Mouse (Mus musculus) testis, adult 2 months (tissue): ENCODE measurements around the gene Il2rb. TPM values are rescaled to one million over a fixed set of nuclear protein-coding genes. Genes with fewer than 3 reads are reported as not detected.

Experiments
- H3K27ac ChIP-seq: fragments of 200-500 bp; 2 replicates; pipeline ENCODE4 v1.5.1; 2012; ENCODE audit warnings: low read depth, low read length; ENCODE audit not compliant: control insufficient read depth, insufficient read depth
- H3K27me3 ChIP-seq: fragments of 200-500 bp; 2 replicates; pipeline ENCODE4 v1.6.1; 2012; ENCODE audit warnings: mild to moderate bottlenecking, low read length, moderate library complexity; ENCODE audit not compliant: control insufficient read depth, insufficient read depth
- H3K36me3 ChIP-seq: fragments of 200-500 bp; 2 replicates; pipeline ENCODE4 v1.6.1; 2012; ENCODE audit warnings: mild to moderate bottlenecking, low read length; ENCODE audit not compliant: control insufficient read depth, insufficient read depth
- H3K4me1 ChIP-seq: fragments of 200-500 bp; 2 replicates; pipeline ENCODE4 v1.6.1; 2012; ENCODE audit warnings: low read length; ENCODE audit not compliant: control insufficient read depth, insufficient read depth
- H3K4me3 ChIP-seq: fragments of 200-500 bp; 2 replicates; pipeline ENCODE4 v1.5.1; 2012; ENCODE audit warnings: low read depth, mild to moderate bottlenecking, low read length, moderate library complexity, mixed read lengths; ENCODE audit not compliant: control insufficient read depth
- CTCF ChIP-seq: fragments of 200-500 bp; IDR thresholded peaks from 2 replicates; pipeline ENCODE4 v1.5.1; 2012; ENCODE audit warnings: low read depth, mild to moderate bottlenecking, inconsistent platforms, low read length, moderate library complexity; ENCODE audit not compliant: control insufficient read depth, insufficient read depth, insufficient replicate concordance
- POLR2A ChIP-seq: fragments of 200-500 bp; IDR thresholded peaks from 2 replicates; pipeline ENCODE4 v1.6.1; 2012; ENCODE audit warnings: low read depth, mild to moderate bottlenecking, inconsistent platforms, low read length, moderate library complexity; ENCODE audit not compliant: control insufficient read depth
- polyA plus RNA-seq: library from polyadenylated mRNA; depleted of rRNA; stranded (reverse); fragments of >200 nt; gene quantifications from 2 replicates; pipeline ENCODE4 v1.2.3, GENCODE M21; 2012; rRNA removed

Gene Il2rb
- polyA plus RNA-seq, result 0.47 and 0.59 TPM in 2 replicates

DNA sequence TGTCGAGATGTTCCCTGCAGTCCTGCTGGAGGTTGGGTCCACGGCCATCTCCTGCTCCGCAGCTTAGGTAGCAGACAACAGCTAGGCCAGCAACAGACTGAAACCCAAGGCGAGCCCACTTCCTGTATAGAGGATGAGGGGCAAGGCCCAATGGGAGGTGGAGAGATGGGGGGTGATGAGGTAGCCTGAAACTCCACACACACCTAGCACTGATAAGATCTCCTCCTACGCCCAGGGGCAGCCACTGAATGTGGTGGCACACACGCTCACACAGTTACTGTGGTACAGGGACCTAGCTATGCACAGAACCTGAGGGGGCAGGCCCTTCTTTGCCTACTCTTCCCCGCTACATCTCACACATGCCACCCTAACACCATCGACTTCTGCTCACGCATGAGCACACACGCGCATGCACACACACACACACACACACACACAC, at the start of gene Il2rb:
Il2rb (minus strand) TSS at position 304 of the 439 bp plus-strand sequence.
- no peaks in the 10 kb centered on the region for H3K4me1 ChIP-seq
- no peak within 1 kb of the TSS for H3K27ac ChIP-seq
- no peaks in the 10 kb centered on the region for H3K27me3 ChIP-seq
- TF ChIP-seq CTCF (no peak), POLR2A (no peak)
- H3K36me3 ChIP-seq, result no peaks in the 10 kb centered on the region
- no peak within 1 kb of the TSS for H3K4me3 ChIP-seq

DNA sequence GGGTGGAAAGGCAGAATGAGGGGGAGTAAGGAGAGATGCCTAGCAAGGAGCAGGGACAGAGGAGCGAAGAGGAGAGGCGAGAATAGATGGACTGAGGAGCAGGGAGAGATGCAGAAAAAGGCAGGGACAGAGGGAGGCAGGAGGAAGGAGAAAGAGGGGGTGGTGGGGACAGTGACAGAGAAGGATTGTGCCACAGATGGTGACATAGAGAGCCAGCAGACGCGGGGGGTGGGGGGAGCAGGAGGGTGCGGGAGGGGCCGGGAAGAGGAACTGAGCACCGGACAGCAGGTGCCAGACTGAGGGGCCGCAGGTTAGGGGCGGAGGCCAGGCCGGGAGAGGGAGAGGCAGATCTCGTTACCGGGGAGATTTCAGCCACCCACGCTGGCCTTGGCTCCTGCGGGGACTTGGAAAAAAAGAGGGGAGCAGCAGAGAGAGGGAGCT, 49.5 kb upstream of the Il2rb start, which contains the start of gene Sstr3:
Sstr3 (minus strand) TSS at position 125 of the 441 bp plus-strand sequence.
- TF ChIP-seq CTCF, result no peak
- no peak for TF ChIP-seq POLR2A
- H3K4me1 ChIP-seq, result peaks cover 10% of the 10 kb centered on the region
- no peaks in the 10 kb centered on the region for H3K27me3 ChIP-seq
- no peak within 1 kb of the TSS for H3K27ac ChIP-seq
- no peak within 1 kb of the TSS for H3K4me3 ChIP-seq
- no peaks in the 10 kb centered on the region for H3K36me3 ChIP-seq

DNA sequence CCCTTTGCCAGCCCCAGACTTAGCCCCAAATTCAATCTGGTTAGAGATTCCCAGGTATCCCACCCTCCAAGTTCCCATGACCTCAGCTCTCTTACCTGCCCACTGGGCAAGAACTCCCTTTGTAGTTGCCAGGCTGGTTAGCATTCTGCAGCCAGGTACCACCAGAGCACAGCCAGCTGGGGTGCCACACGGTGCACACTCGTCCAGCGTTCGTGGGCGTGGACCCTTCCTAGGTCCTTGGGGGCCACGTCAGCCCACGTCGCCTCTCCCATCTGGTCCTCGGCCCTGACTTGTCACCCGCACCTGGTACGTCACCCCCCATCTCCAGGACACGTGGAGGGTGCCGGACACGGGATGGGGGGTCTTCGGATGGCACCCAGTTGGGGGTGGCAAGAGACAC, 49.0 kb upstream of the Il2rb start:
- no peak for TF ChIP-seq POLR2A
- TF ChIP-seq CTCF, result no peak
- no peak overlapping the region for H3K27ac ChIP-seq
- H3K4me1 ChIP-seq, result peaks cover 10% of the 10 kb centered on the region
- no peaks in the 10 kb centered on the region for H3K27me3 ChIP-seq
- no peaks in the 10 kb centered on the region for H3K36me3 ChIP-seq
- no peak overlapping the region for H3K4me3 ChIP-seq

- Histone ChIP-seq H3K27ac (no peak overlapping the region), H3K4me3 (no peak overlapping the region), H3K36me3 (no peaks in the 10 kb centered on the region), H3K4me1 (peaks cover 3% of the 10 kb centered on the region), H3K27me3 (no peaks in the 10 kb centered on the region)
- no peak for TF ChIP-seq POLR2A
- TF ChIP-seq CTCF, result no peak
Measured at GRCm38 (mm10) chr15:78542767-78543303, 47.8 kb upstream of the Il2rb start.

- Histone ChIP-seq H3K36me3 (no peaks in the 10 kb centered on the region), H3K27ac (no peak overlapping the region), H3K4me1 (no peaks in the 10 kb centered on the region; the same call in 1 of the 2 replicates), H3K27me3 (no peaks in the 10 kb centered on the region), H3K4me3 (no peak overlapping the region)
- TF ChIP-seq POLR2A, result no peak
- TF ChIP-seq CTCF, result no peak
Measured at GRCm38 (mm10) chr15:78542098-78542766, 47.2 kb upstream of the Il2rb start.

GRCm38 (mm10) chr15:78541606-78542005, 46.5 kb upstream of the Il2rb start:
- no peaks in the 10 kb centered on the region for H3K27me3 ChIP-seq
- TF ChIP-seq POLR2A (no peak), CTCF (no peak)
- H3K27ac ChIP-seq, result no peak overlapping the region
- H3K4me1 ChIP-seq, result no peaks in the 10 kb centered on the region; the same call in 1 of the 2 replicates
- H3K4me3 ChIP-seq, result no peak overlapping the region
- no peaks in the 10 kb centered on the region for H3K36me3 ChIP-seq

GRCm38 (mm10) chr15:78541036-78541435, 46.0 kb upstream of the Il2rb start:
- Histone ChIP-seq H3K27ac (no peak overlapping the region), H3K4me3 (no peak overlapping the region), H3K4me1 (no peaks in the 10 kb centered on the region; the same call in 1 of the 2 replicates), H3K27me3 (no peaks in the 10 kb centered on the region), H3K36me3 (no peaks in the 10 kb centered on the region)
- TF ChIP-seq POLR2A (no peak), CTCF (no peak)
